Mouse (Mus musculus) c-Kit-positive CD71-negative TER-119-negative erythroid progenitor cells, embryonic 14.5 days (primary cell): ENCODE measurements around the gene Tmprss3.

ENCODE experiments used
- DNase-seq: peaks from one replicate; pipeline ENCODE4 v3.0.0-alpha.2; 2013; ENCODE audit warnings: low read depth

Tmprss3 gene

GRCm38 (mm10) chr17:31136291-31136690 is 62.5 kb downstream of the Tmprss3 start:
- no peak for DNase-seq

GRCm38 (mm10) chr17:31134913-31135312 is 63.9 kb downstream of the Tmprss3 start:
- DNase-seq: no peak

DNA sequence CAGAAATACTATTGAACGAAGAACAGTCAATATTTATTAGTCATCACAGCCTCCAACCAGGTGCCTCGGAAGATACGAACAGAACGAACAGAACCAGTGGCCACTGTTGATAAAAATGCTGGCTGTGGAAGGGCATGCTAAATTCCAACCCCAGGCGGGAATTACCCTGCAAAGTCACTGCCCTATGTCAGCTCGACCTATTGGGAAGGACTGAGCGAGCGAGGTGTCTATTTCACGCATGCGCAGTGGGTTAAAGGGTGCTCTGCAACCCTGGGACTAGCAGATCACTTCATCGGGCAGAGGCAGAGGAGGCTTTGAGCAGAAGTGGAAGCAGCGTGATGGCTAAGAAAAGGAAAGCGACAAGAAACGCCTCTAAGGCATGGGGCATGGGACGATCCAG is 65.0 kb downstream of the Tmprss3 start:
- DNase-seq: no peak

- no peak for DNase-seq
Measured at GRCm38 (mm10) chr17:31131269-31131821, 67.4 kb downstream of the Tmprss3 start.

- DNase-seq: no peak
Measured at GRCm38 (mm10) chr17:31129452-31129851, 69.3 kb downstream of the Tmprss3 start, which contains the start of gene Tff3. TSS of gene Tff3 (minus strand) at chr17:31129646.
